Mouse (Mus musculus) 3T3-L1 (cell line): ENCODE data around the gene Med23.

Experiments used
- DNase-seq: peaks from one replicate; pipeline ENCODE4 v3.0.0-alpha.2; 2015; ENCODE audit warnings: low read depth, low spot score

Gene Med23

GRCm38 (mm10) chr10:24873624-24874023, 3.8 kb downstream of the Med23 start:
- peak; percentile 20 for DNase-seq

GRCm38 (mm10) chr10:24886008-24886407, 16.2 kb downstream of the Med23 start:
- peak; percentile 58 for DNase-seq

GRCm38 (mm10) chr10:24888343-24888742, 18.6 kb downstream of the Med23 start:
- DNase-seq: no peak

GRCm38 (mm10) chr10:24895927-24896326, 26.1 kb downstream of the Med23 start:
- peak; percentile 5 for DNase-seq

DNA sequence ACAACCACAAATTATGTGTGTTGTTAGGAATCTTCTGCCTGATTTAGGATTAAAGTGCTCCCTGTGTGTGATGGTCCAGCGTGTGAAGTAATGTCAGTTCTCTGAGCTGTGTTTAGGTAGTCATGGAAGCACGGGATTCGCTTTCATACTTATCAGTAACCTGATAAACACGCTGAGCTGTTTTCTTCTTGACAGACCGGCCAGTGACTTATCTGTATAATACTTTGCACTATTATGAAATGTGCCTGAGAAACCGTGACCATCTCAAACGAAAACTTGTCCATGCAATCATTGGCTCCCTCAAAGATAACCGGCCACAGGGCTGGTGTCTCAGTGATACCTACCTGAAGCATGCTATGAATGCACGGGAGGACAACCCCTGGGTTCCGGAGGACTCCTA, 35.8 kb downstream of the Med23 start:
- DNase-seq: no peak

DNA sequence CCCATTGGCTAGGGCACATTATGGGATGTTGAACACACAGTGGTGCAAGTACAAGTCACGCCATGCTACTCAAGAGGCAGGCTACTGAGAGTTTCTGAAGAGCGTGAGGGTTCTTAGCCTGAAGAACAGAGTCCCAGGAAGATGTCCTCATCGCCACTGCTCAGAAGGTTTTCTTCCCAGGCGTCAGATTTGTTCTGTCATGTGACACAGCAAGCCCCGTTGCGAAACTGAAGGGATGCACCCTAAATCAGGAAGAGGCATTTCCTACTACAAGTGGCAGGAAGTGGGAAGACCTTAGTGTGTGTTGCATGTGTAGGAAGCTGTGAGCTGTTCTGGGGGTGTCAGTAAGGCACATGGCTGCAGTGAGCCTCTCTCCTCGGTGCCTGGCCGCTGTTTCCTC, 41.4 kb downstream of the Med23 start:
- DNase-seq: no peak

DNA sequence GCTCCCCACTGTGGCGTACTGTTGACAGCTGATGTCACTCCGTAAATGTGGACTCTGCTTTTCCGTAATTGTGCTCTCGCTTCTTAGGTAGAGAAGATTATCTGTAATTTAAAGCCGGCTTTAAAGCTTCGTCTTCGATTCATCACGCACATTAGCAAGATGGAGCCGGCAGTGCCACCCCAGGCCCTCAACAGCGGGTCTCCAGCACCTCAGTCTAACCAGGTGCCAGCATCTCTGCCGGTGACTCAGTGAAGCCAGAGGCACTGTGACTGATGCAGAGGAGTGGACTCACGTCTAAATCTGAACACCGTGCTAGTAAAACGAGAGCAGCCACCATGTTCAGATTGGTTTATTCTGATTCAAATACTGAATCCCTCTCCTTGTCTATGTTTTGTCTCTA, 42.8 kb downstream of the Med23 start:
- DNase-seq: no peak

GRCm38 (mm10) chr10:24915486-24915885, 45.7 kb downstream of the Med23 start:
- DNase-seq: no peak

DNA sequence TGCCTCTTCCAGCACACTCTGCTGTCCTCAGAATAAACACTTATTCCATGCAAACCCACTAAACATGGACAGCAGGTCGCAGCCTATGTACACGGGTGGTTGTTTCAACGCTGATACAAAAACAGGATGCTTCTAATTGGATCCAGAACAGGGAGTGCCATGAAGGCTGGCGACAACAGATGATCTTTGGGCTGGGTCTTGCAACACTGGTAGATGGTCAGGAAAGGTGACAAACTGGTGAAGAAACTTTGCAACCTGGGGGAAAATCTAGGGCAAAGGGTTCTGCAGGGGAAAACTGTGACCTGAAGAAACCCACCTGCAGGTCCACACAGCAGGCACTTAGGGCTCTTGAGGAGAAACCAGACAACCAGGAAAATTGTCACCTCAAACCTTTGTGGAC, 53.2 kb downstream of the Med23 start:
- no peak for DNase-seq

- no peak for DNase-seq
These were observed 54.5 kb downstream of the Med23 start for GRCm38 (mm10) chr10:24924296-24924695.

DNA sequence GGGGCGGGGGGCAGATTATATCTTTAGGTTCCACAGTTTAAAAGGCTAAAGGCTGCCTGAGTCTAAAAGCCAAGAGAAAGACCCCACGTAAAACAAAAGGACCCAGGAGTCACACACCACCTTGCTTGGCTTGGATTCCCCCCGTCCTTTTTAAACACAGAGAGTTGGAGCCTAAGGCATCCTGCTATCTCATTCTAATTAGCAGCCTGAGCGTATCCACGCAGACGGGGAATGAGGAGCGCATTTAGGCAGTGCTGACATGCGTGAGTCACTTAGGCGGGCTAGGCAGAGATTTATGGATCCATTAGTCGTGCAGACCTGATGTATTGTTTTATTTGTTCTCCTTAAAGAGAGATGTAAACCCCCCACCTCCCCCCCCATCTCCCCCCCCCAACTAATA, 56.6 kb downstream of the Med23 start:
- DNase-seq: no peak

- DNase-seq: peak; percentile 60
These were observed 57.4 kb downstream of the Med23 start, which contains the start of gene Arg1 for GRCm38 (mm10) chr10:24926962-24927720. Gene Arg1, minus strand, starts transcription at chr10:24927484.

- DNase-seq: no peak
These were observed 58.3 kb downstream of the Med23 start for GRCm38 (mm10) chr10:24928072-24928471.

DNA sequence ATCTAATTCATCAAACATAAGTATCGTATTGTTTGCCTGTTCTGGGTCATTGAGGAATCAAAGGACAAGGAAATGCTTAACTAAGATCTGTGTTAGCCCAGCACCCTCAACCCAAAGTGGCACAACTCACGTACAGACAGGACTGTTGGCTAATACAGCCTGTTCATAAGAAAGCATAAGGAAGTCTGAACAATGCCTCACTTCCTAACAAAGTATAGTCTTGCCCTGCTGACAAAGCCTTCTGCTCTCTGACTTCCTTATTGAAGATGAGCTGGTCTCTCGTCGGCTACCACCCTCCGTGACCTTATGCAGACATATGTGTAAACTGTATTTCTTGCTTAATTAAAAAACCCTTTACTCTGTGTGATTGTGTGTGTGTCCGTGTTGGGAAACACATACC, 60.4 kb downstream of the Med23 start:
- DNase-seq: no peak

DNA sequence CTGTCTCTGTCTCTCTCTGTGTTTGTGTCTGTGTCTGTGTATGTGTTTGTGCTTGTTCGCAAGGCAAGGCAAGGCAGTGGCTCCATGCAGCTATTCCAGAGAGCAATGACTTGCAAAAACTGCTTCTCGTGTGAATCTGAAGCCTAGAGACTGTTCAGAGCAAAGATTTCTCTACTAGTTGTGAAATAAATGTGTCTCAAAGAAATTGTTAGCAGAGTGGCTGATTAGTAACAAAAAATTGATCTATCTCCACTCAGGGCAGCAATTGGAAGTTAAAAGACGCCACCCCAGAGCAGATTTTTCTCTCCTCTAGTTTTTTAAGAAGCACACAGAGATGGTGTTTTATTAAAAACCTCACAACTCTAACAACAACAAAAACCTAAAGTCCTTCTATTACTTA, 78.1 kb downstream of the Med23 start:
- no peak for DNase-seq

GRCm38 (mm10) chr10:24948278-24948677, 78.5 kb downstream of the Med23 start:
- no peak for DNase-seq

DNA sequence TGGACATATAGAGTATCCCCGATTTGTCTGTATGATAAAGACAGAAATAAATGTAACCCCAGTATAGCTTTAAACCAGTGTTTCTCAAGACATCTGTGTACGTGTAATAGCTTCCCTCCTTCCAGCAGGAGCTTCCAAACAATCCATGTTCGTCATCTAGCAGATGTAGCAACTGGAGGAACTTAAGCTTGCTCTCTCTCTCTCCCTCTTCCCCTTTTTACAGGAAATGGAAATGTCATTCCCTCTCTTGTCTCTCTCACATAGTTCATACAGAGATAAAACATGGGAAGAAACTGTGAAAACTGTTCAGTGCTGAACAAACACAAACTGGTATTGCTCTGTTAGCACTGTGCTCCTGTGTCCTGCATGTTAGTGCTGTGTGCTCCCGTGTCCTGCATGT, 80.4 kb downstream of the Med23 start:
- no peak for DNase-seq

- peak; percentile 48 for DNase-seq
These were observed 81.8 kb downstream of the Med23 start for GRCm38 (mm10) chr10:24951575-24951974.

DNA sequence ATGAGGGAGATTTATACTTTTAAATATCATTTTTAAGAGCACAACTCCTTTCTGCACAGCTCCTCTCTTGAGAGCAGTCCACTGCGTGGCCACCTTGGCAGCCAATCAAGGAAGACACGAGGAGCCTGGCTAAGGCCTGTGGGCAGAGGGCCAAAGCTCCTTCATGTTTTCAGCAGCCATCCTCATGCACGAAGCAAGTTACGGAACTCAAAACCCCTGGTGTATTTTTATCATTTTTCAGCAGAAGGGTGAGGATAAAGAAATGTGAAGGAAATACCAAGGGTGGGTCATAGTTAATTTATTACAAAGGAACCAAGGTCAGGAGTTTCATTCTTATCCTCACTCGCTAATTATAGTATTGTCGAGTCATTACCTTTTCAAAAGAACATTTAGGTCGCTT, 82.8 kb downstream of the Med23 start:
- DNase-seq: no peak

DNA sequence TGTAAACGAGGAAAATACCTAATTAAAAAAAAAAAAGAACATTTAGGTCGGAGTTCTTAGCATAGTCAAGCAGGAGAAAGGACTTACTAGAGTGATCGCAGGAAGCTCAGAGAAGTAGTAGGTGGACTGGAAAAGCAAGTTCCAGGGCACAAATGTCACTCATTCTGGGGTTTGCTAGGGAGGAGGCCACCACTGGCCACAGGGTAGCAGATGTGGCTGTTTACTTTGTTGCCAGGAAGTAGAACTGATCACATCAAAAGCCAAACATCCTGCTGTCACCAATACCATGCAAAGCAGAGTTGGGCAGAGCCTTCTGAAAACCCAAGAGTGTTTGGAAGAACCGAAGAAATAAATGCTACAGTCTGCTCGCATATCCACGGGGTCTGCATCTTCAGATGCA, 84.1 kb downstream of the Med23 start:
- no peak for DNase-seq

DNA sequence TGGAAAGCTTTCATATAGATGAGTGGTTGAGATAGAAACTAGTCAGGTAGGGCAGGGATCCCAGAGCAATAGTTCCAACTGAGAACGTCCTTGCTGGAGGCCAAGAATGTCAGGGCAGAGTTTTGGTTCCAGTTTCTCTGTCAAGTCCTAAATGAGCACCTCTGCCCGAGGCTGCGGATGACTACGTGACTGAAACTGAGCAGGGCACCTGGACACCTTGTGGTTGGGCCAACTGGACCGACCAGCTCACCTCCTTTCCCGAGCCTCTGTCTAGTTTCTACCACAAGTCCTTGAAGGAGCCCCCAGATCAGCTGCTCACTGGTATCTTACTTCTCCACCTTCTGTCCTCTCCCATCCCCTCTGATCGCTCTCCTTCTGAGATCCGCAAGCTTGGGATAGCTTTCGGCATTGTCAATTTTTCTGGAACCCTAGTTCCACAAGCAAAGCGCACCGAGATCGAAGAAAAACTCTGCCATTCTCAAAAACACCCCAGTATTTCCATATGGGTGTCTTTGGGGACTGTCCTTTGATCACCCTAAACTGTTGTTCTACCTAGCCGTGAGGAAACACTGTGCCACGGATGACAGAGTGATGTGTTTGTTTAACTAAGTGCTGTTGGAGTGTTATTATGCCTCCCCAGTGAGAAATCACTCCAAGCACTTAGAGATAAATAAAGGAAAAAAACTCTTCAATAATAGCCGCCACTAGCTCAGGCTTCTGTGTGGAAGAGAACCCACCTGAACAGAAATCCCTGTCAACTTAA, 88.7 kb downstream of the Med23 start:
- no peak for DNase-seq

GRCm38 (mm10) chr10:24959043-24959916, 89.5 kb downstream of the Med23 start:
- no peak for DNase-seq
